Mouse (Mus musculus) stomach, postnatal 0 days (tissue): ENCODE results near the gene Zfp386.

Experiments used
- CTCF ChIP-seq: IDR thresholded peaks from 2 replicates; pipeline ENCODE4 v1.5.1; 2016; ENCODE audit warnings: antibody characterized with exemption, low read depth, mild to moderate bottlenecking, moderate library complexity
- EP300 ChIP-seq: optimal IDR thresholded peaks from 2 replicates; pipeline ENCODE3; 2016; ENCODE audit warnings: antibody characterized with exemption

GRCm38 (mm10) chr12:116086951-116087600 lies 39.6 kb downstream of the Zfp386 start:
- TF ChIP-seq CTCF (no peak), EP300 (no peak)
